Mouse (Mus musculus) intestine, embryonic 16.5 days (tissue): ENCODE data around the gene Foxj2. TPM values are rescaled to one million over a fixed set of nuclear protein-coding genes. Genes with fewer than 3 reads are reported as not detected.

Source experiments
- ATAC-seq: fragments of 200-750 bp; cut with Nextera tagmentation; 2 replicates; pipeline ENCODE4 v1.8.0; 2017; ENCODE audit warnings: moderate TSS enrichment, moderate library complexity
- H3K27ac ChIP-seq: fragments of 300-500 bp; sonication (generic); 2 replicates; pipeline ENCODE4 v1.5.1; 2014; ENCODE audit warnings: mild to moderate bottlenecking, low read length
- H3K27me3 ChIP-seq: fragments of 300-500 bp; sonication (generic); replicated peaks from 2 replicates; pipeline ENCODE4 v1.6.1; 2014; ENCODE audit warnings: low read length, control low read depth, mixed read lengths; ENCODE audit not compliant: control insufficient read depth, insufficient read depth
- H3K36me3 ChIP-seq: fragments of 300-500 bp; sonication (generic); 2 replicates; pipeline ENCODE4 v1.6.1; 2014; ENCODE audit warnings: low read length, control low read depth; ENCODE audit not compliant: control insufficient read depth, insufficient read depth
- H3K4me1 ChIP-seq: fragments of 300-500 bp; sonication (generic); 2 replicates; pipeline ENCODE4 v1.6.1; 2014; ENCODE audit warnings: low read length, control low read depth, mixed read lengths; ENCODE audit not compliant: control insufficient read depth, insufficient read depth
- H3K4me2 ChIP-seq: fragments of 300-500 bp; sonication (generic); 2 replicates; pipeline ENCODE4 v1.6.1; 2014; ENCODE audit warnings: low read depth, low read length, control low read depth
- H3K4me3 ChIP-seq: fragments of 300-500 bp; sonication (generic); 2 replicates; pipeline ENCODE4 v1.5.1; 2014; ENCODE audit warnings: mild to moderate bottlenecking, low read length
- H3K9ac ChIP-seq: fragments of 300-500 bp; sonication (generic); 2 replicates; pipeline ENCODE4 v1.6.1; 2014; ENCODE audit warnings: low read depth, low read length
- H3K9me3 ChIP-seq: fragments of 300-500 bp; sonication (generic); 2 replicates; pipeline ENCODE4 v1.6.1; 2016; ENCODE audit warnings: low read length, control low read depth; ENCODE audit not compliant: control insufficient read depth
- WGBS: fragments of 180-500 bp; shearing (Covaris S2); extraction: QIAGEN DNeasy Blood & Tissue Kit; methylation state at CpG from one replicate; pipeline ENCODE4 v1.1.7; 2014; 5-methylcytosine and 5-hydroxymethylcytosine counted together
- polyA plus RNA-seq: library from polyadenylated mRNA; unstranded; fragments of >200 nt; fragmentation: Nextera tagmentation; extraction: Ambion mirVana; gene quantifications from 2 replicates; pipeline ENCODE4 v1.2.1, GENCODE M21; 2015

The Foxj2 gene
- polyA plus RNA-seq, 1 experiment from 2014 or later, result 3.3 TPM

DNA sequence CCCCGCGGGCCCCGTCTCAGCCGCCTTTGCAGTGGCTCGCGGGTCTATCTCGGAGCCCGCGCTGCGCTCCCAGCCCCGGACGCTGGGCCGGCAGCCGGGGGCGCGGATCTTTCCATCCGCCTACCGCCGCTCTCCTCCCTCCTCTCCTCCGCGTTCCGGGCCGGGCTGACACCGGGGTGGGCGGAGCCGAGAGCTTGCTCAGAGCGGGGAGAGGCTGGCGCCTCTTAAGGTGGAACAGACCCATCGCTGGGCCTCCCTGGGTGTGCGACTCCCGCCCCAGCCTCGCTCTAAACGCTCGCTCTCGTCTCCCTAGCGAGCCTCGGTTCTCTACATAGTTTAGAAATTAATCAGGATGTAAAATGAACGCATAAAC is 8.4 kb upstream of the Foxj2 start:
- Histone ChIP-seq H3K9ac (peak overlapping the region; percentile 85), H3K4me3 (peak overlapping the region; percentile 73), H3K4me1 (peaks cover 4% of the 10 kb centered on the region; the same call in 1 of the 2 replicates), H3K27ac (peak overlapping the region; percentile 100), H3K4me2 (peak overlapping the region; percentile 64), H3K36me3 (no peaks in the 10 kb centered on the region), H3K9me3 (no peaks in the 10 kb centered on the region), H3K27me3 (no peaks in the 10 kb centered on the region)
- under 1% methylated on average over 36 of the region's 38 CpGs for WGBS
- peak; percentile 97 for ATAC-seq

DNA sequence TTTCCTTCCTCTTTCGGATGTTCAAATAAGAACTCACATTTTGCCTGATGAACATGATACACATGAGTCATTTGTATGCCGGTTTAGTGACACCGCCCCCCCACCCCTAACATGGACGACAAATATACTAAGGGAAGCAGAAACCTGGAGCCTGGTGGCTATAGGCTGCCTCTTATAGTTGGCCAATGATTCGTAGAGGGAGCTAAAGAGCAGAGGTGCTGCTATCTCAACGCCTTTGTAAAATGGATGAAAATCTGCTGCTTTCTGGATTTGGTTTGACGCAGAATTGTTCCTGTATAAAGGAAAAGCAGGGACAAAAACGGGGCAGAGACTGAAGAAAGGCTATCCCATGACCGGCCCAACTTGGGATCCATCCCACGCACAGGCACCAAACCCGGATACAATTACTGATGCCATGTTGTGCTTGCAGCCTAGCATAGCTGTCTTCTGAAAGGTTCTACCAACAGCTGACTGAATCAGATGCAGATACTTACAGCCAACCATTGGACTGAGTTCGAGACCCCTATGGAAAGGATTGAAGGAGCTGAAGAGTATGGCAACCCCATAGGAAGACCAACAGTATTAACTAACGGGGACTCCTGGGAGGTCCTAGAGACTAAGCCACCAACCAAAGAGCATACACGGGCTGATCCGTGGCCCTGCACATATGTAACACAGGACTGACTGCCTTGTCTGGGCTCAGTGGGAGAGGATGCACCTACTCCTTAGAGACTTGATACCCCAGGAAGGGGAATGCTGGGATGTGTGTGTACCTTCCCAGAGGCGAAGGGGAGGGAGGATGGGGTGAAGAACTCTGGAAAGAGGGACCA is 7.7 kb upstream of the Foxj2 start:
- H3K4me3 ChIP-seq, result peak overlapping the region; percentile 73
- H3K4me1 ChIP-seq, result peaks cover 4% of the 10 kb centered on the region; the same call in 1 of the 2 replicates
- peak; percentile 63 for ATAC-seq
- H3K4me2 ChIP-seq, result peak overlapping the region; percentile 64
- H3K9ac ChIP-seq, result peak overlapping the region; percentile 85
- 28% methylated on average over 16 of the region's 16 CpGs for WGBS
- H3K27ac ChIP-seq, result peak overlapping the region; percentile 100
- no peaks in the 10 kb centered on the region for H3K9me3 ChIP-seq
- no peaks in the 10 kb centered on the region for H3K27me3 ChIP-seq
- no peaks in the 10 kb centered on the region for H3K36me3 ChIP-seq

DNA sequence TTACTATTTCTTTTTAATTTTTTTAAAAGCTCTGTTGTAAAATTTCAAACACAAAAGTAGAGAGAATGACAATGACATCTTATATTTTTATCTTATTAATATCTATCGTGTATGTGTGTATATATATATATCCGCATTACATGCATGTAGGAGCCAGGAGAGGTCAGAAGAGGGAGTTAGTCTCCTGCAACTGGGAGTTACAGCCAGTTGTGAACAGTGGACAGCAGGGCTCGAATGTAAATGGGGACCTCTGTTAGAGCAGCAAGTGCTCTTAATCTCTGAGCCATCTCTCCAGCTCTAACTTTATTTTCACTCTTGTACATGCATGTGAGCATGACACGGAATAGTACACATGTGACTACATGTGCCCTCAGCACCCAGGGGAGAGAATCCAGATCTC is 7.0 kb upstream of the Foxj2 start:
- no peaks in the 10 kb centered on the region for H3K27me3 ChIP-seq
- no peak overlapping the region for H3K9ac ChIP-seq
- H3K36me3 ChIP-seq, result no peaks in the 10 kb centered on the region
- no peaks in the 10 kb centered on the region for H3K9me3 ChIP-seq
- H3K27ac ChIP-seq, result no peak overlapping the region
- H3K4me3 ChIP-seq, result no peak overlapping the region
- no peak for ATAC-seq
- WGBS, result 92% methylated on average over 4 of the region's 4 CpGs
- peaks cover 4% of the 10 kb centered on the region; the same call in 1 of the 2 replicates for H3K4me1 ChIP-seq
- H3K4me2 ChIP-seq, result no peak overlapping the region

DNA sequence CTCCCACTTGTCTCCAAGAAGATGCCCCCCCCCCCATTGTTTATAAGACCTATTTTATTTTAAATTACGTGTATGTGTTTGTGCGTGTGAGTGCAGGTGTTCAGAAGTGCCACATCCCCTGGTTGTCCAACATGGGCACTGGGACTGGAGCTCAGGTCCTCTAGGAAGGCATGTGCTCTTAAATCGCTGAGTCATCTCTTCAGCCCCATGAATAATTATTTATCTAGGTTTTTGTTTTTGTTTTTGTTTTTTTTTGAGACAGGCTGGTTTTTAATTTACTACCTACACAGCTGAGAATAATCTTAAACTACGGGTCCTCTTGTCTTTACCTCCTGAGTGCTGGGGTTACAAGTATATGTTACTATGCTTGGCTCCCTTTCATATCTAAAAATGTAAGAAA is 6.1 kb upstream of the Foxj2 start:
- H3K36me3 ChIP-seq, result no peaks in the 10 kb centered on the region
- no peak for ATAC-seq
- no peaks in the 10 kb centered on the region for H3K9me3 ChIP-seq
- H3K9ac ChIP-seq, result no peak overlapping the region
- H3K4me3 ChIP-seq, result no peak overlapping the region
- peaks cover 4% of the 10 kb centered on the region; the same call in 1 of the 2 replicates for H3K4me1 ChIP-seq
- H3K4me2 ChIP-seq, result no peak overlapping the region
- no peaks in the 10 kb centered on the region for H3K27me3 ChIP-seq
- WGBS, result 88% methylated on average over 4 of the region's 4 CpGs
- H3K27ac ChIP-seq, result no peak overlapping the region

DNA sequence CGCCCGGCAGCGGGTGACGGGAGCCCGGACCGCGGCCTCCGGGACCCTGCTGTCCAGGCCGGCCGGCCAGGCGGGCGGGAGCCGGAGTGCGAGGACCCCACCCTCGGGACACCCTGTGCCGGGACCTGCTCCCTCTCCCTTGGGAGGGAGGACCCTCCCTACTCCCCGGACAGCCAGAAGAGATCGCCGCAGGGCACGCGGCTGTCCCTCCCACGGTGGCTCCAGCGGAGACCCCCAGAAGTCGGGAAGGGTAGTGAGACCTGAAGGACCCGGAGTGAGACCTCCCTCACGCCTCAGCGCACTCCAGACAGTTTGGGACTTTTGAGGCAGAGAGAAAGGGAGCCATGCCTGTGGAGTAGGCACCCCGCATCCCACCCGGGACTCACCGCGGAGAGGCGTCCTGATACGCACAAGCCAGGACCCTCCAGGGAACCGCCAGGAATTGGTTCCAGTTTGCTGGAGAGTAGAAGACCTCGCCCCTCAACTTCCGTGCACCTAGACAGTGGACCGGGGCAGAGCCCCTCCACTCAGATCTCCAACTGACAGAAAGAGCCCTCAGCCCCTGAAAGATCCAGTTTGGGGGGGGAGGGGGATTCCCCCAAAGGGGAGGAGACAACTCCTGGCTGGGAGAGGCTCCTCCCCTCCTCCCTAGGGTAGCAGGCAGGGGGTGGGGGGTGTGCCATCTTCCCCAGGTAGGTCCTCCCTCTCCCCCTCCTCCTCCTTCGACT is 521 bp downstream of the Foxj2 start:
- peak overlapping the region; percentile 77 for H3K27ac ChIP-seq
- no peaks in the 10 kb centered on the region for H3K36me3 ChIP-seq
- no peaks in the 10 kb centered on the region for H3K27me3 ChIP-seq
- H3K4me2 ChIP-seq, result peak overlapping the region; percentile 67
- peaks cover 24% of the 10 kb centered on the region for H3K4me1 ChIP-seq
- under 1% methylated on average over 37 of the region's 38 CpGs for WGBS
- H3K9ac ChIP-seq, result peak overlapping the region; percentile 94
- H3K4me3 ChIP-seq, result peak overlapping the region; percentile 83
- peak; percentile 65 for ATAC-seq
- H3K9me3 ChIP-seq, result no peaks in the 10 kb centered on the region

DNA sequence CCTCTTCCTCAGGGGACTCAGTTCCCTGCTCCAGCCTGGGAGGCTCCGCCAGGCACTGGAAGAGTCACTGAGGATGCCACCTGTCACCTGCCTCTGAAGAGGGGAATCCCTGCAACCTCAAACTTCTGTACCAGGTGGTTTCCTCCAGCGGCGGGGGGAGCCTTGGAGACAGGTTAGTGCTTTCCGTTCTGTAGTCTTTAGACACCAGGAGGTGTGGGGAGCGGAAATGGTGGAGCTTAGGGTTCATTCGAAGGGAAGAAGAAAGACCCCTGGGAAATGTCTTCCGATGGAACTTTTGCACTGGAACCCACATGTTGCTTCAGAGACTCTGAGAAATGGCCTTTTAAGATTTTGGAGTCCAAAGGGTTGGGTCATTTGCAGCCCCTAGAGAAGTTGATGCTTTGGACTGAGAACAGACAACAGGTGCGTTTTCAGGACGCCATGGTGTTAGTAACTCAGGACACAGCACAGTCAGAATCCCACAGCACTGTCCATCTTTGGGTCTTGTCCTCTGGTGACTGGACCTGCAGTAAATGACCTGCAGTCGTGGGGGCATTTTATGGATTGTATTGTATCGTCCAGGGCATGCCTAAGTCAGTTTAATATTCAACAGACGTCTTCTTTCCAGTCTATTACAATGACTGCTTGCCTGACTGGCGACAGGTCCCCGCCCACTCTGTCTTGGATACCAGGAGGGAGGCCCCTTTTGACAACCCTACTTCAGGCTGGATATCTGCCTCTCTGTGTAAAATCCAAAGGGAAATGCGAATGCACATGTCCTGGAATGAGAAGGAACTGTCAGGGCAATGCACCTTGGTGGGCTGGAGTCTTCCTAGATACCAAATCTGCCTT is 1.3 kb downstream of the Foxj2 start:
- Histone ChIP-seq H3K36me3 (no peaks in the 10 kb centered on the region), H3K9me3 (no peaks in the 10 kb centered on the region), H3K4me2 (peak overlapping the region; percentile 67), H3K27ac (no peak overlapping the region), H3K9ac (peak overlapping the region; percentile 94), H3K4me1 (peaks cover 32% of the 10 kb centered on the region), H3K27me3 (no peaks in the 10 kb centered on the region), H3K4me3 (peak overlapping the region; percentile 83)
- peak; percentile 32 for ATAC-seq
- 26% methylated on average over 15 of the region's 15 CpGs for WGBS

DNA sequence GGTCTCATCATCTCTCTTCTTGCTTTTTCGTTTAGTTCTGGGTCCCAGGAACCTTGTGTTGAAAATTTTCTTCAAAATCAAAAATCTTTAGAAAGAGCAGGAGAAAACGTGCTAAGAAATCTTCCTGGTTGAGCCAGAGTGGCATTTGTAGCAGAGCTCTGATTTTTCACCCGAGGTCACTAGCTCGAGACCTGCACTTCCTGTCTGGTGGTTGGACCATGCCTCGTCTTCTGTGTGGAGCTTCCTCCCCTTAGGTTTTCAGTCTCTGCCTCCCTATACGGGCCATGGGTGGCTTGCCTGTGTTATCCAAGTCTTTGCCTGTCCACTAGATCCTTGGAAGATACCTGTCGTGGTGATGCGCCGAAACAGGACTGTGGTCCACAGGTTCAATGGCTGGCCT is 2.1 kb downstream of the Foxj2 start:
- no peaks in the 10 kb centered on the region for H3K36me3 ChIP-seq
- no peak overlapping the region for H3K9ac ChIP-seq
- WGBS, result 68% methylated on average over 9 of the region's 9 CpGs
- peaks cover 38% of the 10 kb centered on the region for H3K4me1 ChIP-seq
- H3K9me3 ChIP-seq, result no peaks in the 10 kb centered on the region
- no peak overlapping the region for H3K4me3 ChIP-seq
- no peak overlapping the region for H3K27ac ChIP-seq
- ATAC-seq, result no peak
- peak overlapping the region; percentile 67; the same call in 1 of the 2 replicates for H3K4me2 ChIP-seq
- no peaks in the 10 kb centered on the region for H3K27me3 ChIP-seq

DNA sequence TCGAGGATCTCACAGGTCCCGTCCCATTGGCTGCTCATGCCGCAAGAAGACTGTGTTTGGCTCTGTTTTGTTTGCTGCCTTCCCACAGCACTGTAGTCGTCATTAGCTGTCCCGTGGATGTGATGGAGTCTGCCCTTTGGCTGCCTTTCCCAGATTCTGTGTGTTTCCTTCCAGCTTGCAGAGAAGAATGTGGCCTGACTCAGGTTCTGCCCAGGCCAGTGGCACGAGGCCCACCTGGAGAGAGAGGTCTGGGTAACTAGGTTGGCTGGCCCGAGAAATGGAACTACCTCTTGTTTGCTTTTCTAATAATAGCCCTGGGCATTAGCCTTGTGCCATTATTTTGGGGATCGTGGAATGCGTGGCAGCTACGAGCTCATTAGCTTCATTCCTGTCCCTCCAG is 4.4 kb downstream of the Foxj2 start:
- H3K36me3 ChIP-seq, result no peaks in the 10 kb centered on the region
- ATAC-seq, result no peak
- no peaks in the 10 kb centered on the region for H3K9me3 ChIP-seq
- H3K27ac ChIP-seq, result no peak overlapping the region
- H3K4me3 ChIP-seq, result no peak overlapping the region
- 64% methylated on average over 10 of the region's 10 CpGs for WGBS
- no peak overlapping the region for H3K4me2 ChIP-seq
- H3K9ac ChIP-seq, result no peak overlapping the region
- no peaks in the 10 kb centered on the region for H3K27me3 ChIP-seq
- peaks cover 38% of the 10 kb centered on the region for H3K4me1 ChIP-seq

DNA sequence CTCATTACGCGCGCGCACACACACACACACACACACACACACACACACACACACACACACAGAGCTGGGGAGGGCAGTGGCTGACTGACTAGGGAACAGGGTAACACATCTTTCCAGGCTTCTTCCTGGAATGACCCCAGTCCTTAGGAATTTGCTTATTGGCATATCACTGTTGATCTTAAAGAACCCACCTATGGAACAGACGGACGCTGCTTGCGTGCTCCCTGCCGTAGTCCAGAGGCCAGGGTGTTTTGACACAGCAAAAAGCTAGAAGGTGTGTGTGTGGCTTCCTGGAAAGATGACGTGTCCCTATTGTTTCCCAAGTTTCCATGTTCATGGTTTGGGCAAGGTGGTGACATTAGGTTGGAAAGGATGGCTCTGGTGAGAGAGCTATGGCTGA is 5.5 kb downstream of the Foxj2 start:
- no peak overlapping the region for H3K4me3 ChIP-seq
- H3K27me3 ChIP-seq, result no peaks in the 10 kb centered on the region
- WGBS, result 88% methylated on average over 9 of the region's 9 CpGs
- H3K9ac ChIP-seq, result no peak overlapping the region; the same call in 1 of the 2 replicates
- H3K27ac ChIP-seq, result no peak overlapping the region
- H3K4me2 ChIP-seq, result no peak overlapping the region
- peaks cover 38% of the 10 kb centered on the region for H3K4me1 ChIP-seq
- no peaks in the 10 kb centered on the region for H3K36me3 ChIP-seq
- no peaks in the 10 kb centered on the region for H3K9me3 ChIP-seq
- no peak for ATAC-seq
